Mouse (Mus musculus) left cerebral cortex, adult 2 months (tissue): ENCODE measurements at regions not wholly inside any gene's neighbourhood (a gene's known extent, or its start where the extent isn't known, plus 50 kb on each side); places are given as distances from the start of the nearest gene placed in this dataset.

Source experiments
- DNase-seq, 2 experiments: peaks; one replicate each; pipeline ENCODE4 v3.0.0; 2021 to 2022; ENCODE audit warnings: low spot score in 2 of 2, mixed read lengths in 1 of 2; ENCODE audit errors: extremely low spot score in 1 of 2
- H3K27ac ChIP-seq: fragments of 200-600 bp; 2 replicates; pipeline ENCODE4 v1.8.1; 2022
- H3K4me3 ChIP-seq: fragments of 200-600 bp; 2 replicates; pipeline ENCODE4 v1.8.1; 2022
- CTCF ChIP-seq: fragments of 200-600 bp; IDR thresholded peaks from 2 replicates; pipeline ENCODE4 v1.8.1; 2022; ENCODE audit warnings: antibody characterized with exemption, mild to moderate bottlenecking, moderate library complexity
- intact Hi-C: fragments of 180-260 bp; cut with DNase I; formaldehyde crosslinking; loops from one replicate; pipeline ENCODE4 v1.15.1; 2025

DNA sequence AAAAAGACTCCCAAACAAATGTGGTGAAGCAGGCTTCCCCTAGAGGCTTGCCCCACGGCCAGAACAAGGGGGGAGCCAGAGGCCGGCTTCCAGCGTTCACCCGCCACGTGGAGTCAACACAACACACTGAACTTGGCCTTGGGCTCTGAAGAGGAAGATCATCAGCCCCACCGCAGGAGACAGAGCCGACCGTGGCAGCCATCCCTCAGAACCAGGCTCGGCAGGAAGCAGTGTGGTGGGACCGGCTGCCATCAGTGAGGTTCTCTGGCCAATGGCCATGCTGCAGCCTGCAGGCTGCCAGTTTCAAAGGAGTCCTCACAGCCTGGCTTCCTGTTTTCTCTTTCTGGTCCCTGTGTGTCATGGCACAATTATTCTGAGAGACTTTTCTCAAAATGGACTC lies 295.3 kb downstream of the Tns1 start:
- no peak for DNase-seq
- intact Hi-C loops: loop anchor here (5.0 kb wide), 2 partner anchors 212 to 557 kb away; no protein-coding TSS in a partner anchor
- TF ChIP-seq CTCF: no peak
- Histone ChIP-seq H3K4me3 (no peak overlapping the region), H3K27ac (no peak overlapping the region)

DNA sequence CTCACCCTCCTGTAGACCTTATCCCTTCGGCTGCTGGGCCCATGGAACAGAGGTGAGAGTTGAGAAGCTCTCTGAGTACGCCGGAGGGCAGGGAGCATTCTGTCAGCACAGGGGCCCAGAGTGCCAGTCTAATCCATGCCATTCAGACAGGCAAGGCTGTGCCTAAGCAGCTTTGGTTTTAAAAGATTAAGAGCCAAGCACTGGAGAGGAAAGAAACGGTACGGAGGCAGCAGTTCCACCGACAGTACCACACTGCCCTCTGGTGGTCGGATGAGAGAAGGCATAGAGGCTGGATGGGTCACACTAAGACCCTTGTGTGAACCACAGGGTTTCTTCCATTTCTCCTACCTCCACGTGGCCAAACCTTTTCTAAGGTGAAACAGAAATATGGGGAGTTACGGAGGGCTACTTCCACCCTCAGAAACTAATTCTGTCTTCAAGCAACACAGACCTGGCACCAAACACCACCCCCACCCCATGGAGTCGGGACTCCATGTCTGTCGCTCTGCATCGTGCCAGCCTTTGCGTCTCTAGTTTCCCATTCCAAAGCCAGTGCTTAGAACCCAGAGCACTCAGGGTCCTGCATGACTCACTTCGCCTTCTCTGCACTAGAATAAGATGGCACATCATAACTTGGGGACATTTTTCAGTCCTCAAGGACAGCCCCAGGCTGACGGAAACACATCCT lies 297.9 kb downstream of the Tns1 start:
- peak; percentile 81 to 90 for DNase-seq
- Histone ChIP-seq H3K4me3 (no peak overlapping the region), H3K27ac (no peak overlapping the region)
- peak; percentile 99 for TF ChIP-seq CTCF
- intact Hi-C loops: loop anchor here (1.0 to 5.0 kb wide), 4 partner anchors 209 to 1110 kb away; no protein-coding TSS in a partner anchor

DNA sequence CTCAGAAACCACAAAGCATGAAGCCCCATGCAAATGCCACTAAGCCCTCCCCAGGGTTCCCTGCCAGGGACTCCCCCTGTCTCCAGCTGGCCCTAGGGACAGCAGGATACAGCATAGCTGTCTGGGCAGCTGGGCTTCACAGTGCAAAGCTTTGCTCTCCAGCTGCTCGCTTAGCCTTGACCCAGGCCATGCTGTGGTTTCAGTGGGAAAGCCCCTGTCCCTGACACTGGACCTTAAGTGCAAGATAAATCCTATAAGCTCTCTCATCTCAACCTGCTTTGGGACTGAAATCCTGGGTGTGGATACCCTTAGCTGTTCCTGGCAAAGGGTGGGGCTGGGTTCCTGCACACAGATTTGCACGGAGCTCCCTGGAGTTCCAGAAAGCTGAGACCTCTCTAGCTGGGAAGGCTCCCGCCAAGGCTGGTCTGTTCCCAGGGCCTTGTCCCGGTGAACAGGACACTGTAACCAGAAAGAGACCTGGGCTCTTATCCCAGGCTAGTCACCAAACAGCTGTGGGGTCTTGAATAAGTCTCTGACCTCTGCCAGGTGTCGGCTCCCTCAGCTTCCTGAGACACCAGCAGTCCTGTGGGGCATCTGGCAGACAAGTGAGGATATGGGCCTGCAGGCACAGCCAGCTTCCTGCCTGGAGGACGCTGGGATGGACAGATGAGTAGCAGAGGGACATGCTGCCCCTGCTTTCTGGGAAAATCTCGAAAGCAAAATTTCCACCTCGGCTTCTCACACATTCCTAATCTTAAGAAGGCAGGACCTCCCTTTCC lies 299.7 kb downstream of the Tns1 start:
- no peak overlapping the region for H3K4me3 ChIP-seq
- DNase-seq: no peak
- intact Hi-C loops: loop anchor here (5.0 kb wide), 2 partner anchors 207 to 552 kb away; no protein-coding TSS in a partner anchor
- H3K27ac ChIP-seq: no peak overlapping the region
- no peak for TF ChIP-seq CTCF

DNA sequence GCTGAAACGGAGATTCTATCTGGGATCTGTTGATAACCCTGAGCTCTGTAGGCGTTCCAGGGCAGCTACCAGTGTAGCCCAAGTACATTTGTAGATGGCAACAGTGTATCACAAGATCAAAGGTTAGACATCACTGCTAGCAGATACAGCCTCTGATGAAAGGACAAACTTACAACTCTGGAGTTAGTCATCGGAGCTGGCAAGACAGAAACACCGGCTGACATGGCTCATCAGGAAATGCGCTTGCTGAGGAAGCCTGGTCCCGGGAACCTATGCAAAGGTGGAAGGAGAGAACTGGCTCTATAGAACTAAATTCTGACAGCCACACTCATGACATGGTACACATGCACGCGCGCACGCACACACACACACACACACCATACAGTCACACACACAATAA lies 300.5 kb downstream of the Tns1 start:
- TF ChIP-seq CTCF: no peak
- Histone ChIP-seq H3K4me3 (no peak overlapping the region), H3K27ac (no peak overlapping the region)
- intact Hi-C loops: no loop called here
- no peak for DNase-seq

DNA sequence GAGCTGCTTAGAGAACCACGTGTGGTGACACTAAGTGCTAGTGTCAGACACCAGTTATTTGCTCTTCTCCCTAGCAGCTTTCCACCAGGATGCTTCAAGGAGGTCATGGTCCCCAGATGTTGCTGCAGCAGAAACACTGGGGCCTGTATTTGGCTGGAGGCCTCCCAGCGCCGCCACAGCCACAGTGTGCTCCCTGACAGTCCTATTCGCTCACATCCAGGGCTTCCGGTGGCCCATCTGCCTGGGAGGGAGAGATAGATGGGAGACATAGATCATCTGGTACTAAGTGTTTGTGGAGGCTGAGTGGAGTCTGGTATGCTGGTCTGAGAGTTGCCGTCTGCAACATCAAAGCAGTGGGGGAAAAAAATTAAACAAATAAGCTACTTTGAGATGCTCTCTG lies 301.6 kb downstream of the Tns1 start:
- DNase-seq: no peak
- Histone ChIP-seq H3K4me3 (no peak overlapping the region), H3K27ac (no peak overlapping the region)
- intact Hi-C loops: no loop called here
- TF ChIP-seq CTCF: no peak

DNA sequence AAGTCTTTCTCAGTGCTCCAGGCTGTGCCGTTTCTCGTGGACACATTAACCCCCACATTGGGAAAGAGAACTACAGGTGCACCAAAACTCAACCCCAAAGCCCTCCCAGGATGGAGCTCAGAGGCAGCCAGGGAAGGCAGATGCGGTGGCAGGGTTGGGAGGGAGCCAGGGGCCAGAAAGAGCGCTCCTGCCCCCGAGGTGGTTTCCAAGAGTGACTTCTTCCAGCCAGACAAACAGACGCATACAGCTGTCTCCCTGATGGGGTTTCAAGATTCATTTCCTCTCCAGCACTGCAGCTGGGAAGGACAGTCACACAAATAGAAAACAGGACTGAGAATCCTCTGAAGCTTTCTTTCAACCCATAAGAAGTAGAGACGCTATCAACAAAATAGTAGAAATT lies 303.5 kb downstream of the Tns1 start:
- Histone ChIP-seq H3K4me3 (no peak overlapping the region), H3K27ac (no peak overlapping the region)
- intact Hi-C loops: no loop called here
- no peak for TF ChIP-seq CTCF
- DNase-seq: no peak

DNA sequence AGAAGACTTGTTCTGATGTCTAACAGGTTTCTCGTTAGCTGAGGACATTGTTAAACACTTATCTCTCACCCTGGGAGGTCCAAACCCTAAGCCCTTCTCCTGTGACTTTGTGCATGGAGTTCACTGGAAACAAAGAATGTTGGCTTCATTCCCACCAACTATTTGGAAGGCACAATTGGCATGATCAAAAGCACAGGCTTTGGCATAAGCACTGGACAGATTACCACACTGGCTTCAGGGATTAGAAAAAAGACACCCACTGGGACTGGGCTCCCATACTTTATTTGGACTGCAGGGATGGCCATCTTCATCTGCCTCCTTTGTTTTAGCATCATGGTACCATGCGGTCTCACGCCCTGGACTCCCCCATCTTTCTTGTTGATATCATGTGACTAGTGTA lies 317.0 kb downstream of the Tns1 start:
- Histone ChIP-seq H3K4me3 (no peak overlapping the region), H3K27ac (no peak overlapping the region)
- no peak for TF ChIP-seq CTCF
- intact Hi-C loops: no loop called here
- no peak for DNase-seq

DNA sequence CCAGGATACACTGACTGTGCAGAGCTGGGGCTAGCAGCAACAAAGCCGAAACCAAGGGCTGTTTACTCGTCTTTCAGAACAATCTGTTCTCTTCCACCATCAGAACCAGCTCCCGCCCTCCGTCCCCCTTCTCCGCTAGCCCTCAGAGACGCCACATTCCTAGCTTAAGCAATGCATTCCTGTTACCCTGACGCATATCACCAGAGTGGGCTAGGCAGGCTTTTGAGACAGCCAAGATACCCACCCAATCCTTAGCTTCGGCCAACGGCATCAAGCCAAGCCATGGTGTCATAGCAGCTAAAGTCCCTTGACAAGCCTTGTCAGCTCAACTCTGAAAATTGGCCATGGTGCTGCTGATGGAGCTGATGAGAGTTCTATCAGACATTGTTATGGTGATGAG lies 319.1 kb downstream of the Tns1 start:
- TF ChIP-seq CTCF: no peak
- no peak for DNase-seq
- H3K27ac ChIP-seq: no peak overlapping the region
- no peak overlapping the region for H3K4me3 ChIP-seq
- intact Hi-C loops: no loop called here

DNA sequence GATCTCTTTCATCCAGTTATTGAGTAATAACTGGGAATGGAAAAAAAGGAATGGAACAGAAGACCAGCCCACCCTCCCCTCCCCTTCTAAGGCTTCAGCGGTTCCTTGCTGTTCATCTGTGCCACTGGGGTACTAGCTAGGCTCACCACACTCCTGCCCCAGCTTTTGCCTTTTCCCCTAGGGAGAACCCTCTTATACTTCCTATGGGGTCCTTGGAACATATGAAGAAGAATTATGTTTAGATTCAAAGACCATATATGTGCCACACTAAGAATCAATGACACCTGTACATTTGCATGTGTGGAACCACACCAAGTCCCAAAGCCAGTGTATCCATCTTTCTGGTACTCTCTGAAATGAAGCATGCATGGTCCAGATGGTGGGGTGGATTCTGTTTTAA lies 324.3 kb downstream of the Tns1 start:
- Histone ChIP-seq H3K4me3 (no peak overlapping the region), H3K27ac (no peak overlapping the region)
- no peak for DNase-seq
- TF ChIP-seq CTCF: no peak
- intact Hi-C loops: no loop called here

DNA sequence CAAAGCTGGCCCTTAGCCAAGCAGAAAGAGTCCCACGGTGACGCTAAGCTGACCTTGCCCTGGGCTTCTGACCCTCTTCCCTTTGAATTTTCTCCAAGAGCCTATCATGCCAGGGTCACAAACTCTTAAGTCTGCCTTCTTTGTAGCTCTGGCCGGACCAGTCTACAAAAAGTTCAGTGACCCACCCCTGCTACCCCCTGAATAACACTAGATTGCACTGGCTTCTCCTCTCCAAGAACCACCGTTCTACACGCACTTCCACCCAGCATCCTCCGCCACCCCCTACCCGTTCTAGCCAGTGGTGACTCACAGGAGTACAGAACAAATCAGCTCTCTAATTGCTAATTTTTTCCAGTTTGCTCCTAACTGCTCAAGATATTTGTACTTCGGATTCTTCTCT lies 325.0 kb downstream of the Tns1 start:
- DNase-seq: no peak
- Histone ChIP-seq H3K4me3 (no peak overlapping the region), H3K27ac (no peak overlapping the region)
- TF ChIP-seq CTCF: no peak
- intact Hi-C loops: no loop called here

DNA sequence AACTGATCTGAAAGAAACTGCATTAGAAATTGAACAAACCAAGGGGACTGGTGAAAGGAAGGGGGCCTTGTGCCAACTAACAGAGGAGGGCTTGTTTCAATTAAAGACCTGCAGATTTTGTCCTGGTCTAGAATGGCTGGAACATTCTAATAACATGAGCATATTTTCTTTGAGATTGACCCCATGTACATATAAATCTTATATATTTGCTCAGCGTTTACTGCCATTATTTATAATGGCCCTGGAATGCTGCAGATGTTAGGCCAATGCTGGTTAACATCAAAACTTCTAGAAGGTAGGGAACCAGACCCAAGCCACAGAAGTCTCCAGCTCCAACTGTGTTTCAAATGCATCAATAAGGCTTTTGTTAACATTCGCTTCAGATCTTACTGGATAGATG lies 326.4 kb downstream of the Tns1 start:
- DNase-seq: no peak
- Histone ChIP-seq H3K27ac (no peak overlapping the region), H3K4me3 (no peak overlapping the region)
- intact Hi-C loops: no loop called here
- no peak for TF ChIP-seq CTCF

DNA sequence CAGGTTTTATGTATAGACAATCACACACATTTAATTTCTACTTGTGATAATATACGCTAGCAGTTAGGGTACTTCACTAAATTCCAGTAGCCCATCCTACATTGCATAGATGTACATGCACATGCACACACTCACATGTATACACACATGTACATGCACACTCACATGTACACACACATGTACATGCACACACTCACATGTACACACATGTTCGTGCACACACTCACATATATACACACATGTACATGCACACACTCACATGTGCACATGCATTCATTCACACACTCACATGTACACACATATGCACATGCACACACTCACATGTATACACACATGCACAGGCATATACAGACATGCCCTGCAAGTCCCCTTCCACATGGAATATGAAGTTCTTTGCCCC lies 326.8 kb downstream of the Tns1 start:
- no peak for TF ChIP-seq CTCF
- H3K4me3 ChIP-seq: no peak overlapping the region
- intact Hi-C loops: no loop called here
- no peak for DNase-seq
- no peak overlapping the region for H3K27ac ChIP-seq

DNA sequence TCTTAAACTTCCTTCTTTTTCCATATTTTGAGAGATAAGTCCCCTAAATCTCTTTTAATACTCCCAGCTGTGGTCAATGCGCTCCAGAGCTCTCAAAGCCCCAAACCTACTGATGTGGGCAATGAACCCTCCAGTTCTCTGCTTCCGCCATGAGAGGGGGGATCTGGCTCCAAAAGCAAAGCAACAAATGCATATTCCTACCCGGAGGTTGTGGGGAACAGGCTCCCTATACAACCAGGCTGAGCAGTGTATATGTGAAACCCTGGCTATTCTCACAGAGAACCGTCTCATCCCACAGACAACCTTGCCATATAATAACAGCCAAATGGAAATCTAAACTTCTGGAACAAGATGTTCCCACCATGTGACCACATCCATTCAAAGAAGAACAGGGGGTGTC lies 330.4 kb downstream of the Tns1 start:
- Histone ChIP-seq H3K27ac (no peak overlapping the region), H3K4me3 (no peak overlapping the region)
- no peak for DNase-seq
- intact Hi-C loops: no loop called here
- no peak for TF ChIP-seq CTCF
